Mouse (Mus musculus) ES-Bruce4 (cell line): ENCODE measurements around the gene Trappc3. TPM values are rescaled to one million over a fixed set of nuclear protein-coding genes. Genes with fewer than 3 reads are reported as not detected.

Source experiments
- H3K27ac ChIP-seq: 2 replicates; pipeline ENCODE4 v1.5.1; 2012; ENCODE audit warnings: low read length, inconsistent platforms; ENCODE audit not compliant: insufficient read depth
- H3K27me3 ChIP-seq: 2 replicates; pipeline ENCODE4 v1.6.1; 2012; ENCODE audit warnings: mild to moderate bottlenecking, low read length, inconsistent platforms; ENCODE audit not compliant: control insufficient read depth, poor library complexity, insufficient read depth, severe bottlenecking
- H3K36me3 ChIP-seq: 2 replicates; pipeline ENCODE4 v1.6.1; 2012; ENCODE audit warnings: inconsistent platforms, mild to moderate bottlenecking, low read length, moderate library complexity; ENCODE audit not compliant: control insufficient read depth, poor library complexity, insufficient read depth, severe bottlenecking
- H3K4me1 ChIP-seq: one replicate; pipeline ENCODE4 v1.8.1; 2011; ENCODE audit warnings: low read length; ENCODE audit not compliant: control insufficient read depth, insufficient read depth
- H3K4me3 ChIP-seq: 2 replicates; pipeline ENCODE4 v1.5.1; 2011; ENCODE audit warnings: low read depth, mild to moderate bottlenecking, low read length
- H3K9ac ChIP-seq: 2 replicates; pipeline ENCODE4 v1.6.1; 2012; ENCODE audit warnings: low read depth, mild to moderate bottlenecking, inconsistent platforms; ENCODE audit not compliant: poor library complexity, severe bottlenecking
- H3K9me3 ChIP-seq: replicated peaks from 2 replicates; pipeline ENCODE4 v1.6.1; 2012; ENCODE audit warnings: mild to moderate bottlenecking, low read length, inconsistent platforms; ENCODE audit not compliant: control insufficient read depth, poor library complexity, insufficient read depth, severe bottlenecking
- CTCF ChIP-seq: IDR thresholded peaks from one replicate; pipeline ENCODE4 v1.8.1; 2011; ENCODE audit warnings: low read depth, low read length
- EP300 ChIP-seq: IDR thresholded peaks from 2 replicates; pipeline ENCODE4 v1.6.1; 2011; ENCODE audit warnings: low read depth, low read length; ENCODE audit not compliant: insufficient read depth
- POLR2A ChIP-seq: IDR thresholded peaks from one replicate; pipeline ENCODE4 v1.8.1; 2011; ENCODE audit warnings: low read length; ENCODE audit not compliant: insufficient read depth
- polyA plus RNA-seq: library from polyadenylated mRNA; stranded (reverse); fragments of >200 nt; gene quantifications from 2 replicates; pipeline ENCODE4 v1.2.4, GENCODE M21; 2011; ENCODE audit warnings: low read depth; ENCODE audit not compliant: missing spikeins, insufficient read depth, insufficient read length

The Trappc3 gene
- polyA plus RNA-seq, 1 experiment, result 62.8 TPM

- Histone ChIP-seq H3K27ac (no peak overlapping the region), H3K27me3 (no peaks in the 10 kb centered on the region), H3K36me3 (no peaks in the 10 kb centered on the region), H3K4me1 (peaks cover 2% of the 10 kb centered on the region), H3K4me3 (no peak overlapping the region), H3K9ac (no peak overlapping the region), H3K9me3 (no peaks in the 10 kb centered on the region)
- TF ChIP-seq CTCF, result no peak
- no peak for TF ChIP-seq POLR2A
- TF ChIP-seq EP300, result no peak
These were observed 33.0 kb downstream of the Trappc3 start for GRCm38 (mm10) chr4:126295152-126295551.

DNA sequence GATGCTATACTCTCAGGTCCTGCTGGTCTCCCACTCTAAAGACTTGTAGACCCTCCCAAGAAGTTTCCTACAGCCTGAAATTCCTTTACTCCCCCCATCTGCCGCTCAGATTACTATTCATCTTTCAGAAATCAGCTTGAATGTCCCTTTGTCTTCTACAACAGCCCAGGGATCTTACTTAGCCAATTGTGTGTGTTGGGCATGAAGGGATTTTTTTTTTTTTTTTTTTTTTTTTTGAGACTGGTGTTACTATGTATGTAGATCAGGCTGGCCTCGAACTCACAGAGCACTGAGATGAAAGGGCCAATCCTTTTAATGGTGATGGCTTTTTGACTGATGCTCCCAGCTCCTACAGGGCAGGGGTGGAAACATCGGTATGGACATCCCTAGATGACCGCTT, 33.8 kb downstream of the Trappc3 start:
- H3K27ac ChIP-seq, result no peak overlapping the region
- no peak for TF ChIP-seq POLR2A
- no peak for TF ChIP-seq EP300
- TF ChIP-seq CTCF, result no peak
- no peaks in the 10 kb centered on the region for H3K9me3 ChIP-seq
- H3K4me3 ChIP-seq, result no peak overlapping the region
- H3K9ac ChIP-seq, result no peak overlapping the region
- no peaks in the 10 kb centered on the region for H3K36me3 ChIP-seq
- H3K4me1 ChIP-seq, result peaks cover 6% of the 10 kb centered on the region
- no peaks in the 10 kb centered on the region for H3K27me3 ChIP-seq

DNA sequence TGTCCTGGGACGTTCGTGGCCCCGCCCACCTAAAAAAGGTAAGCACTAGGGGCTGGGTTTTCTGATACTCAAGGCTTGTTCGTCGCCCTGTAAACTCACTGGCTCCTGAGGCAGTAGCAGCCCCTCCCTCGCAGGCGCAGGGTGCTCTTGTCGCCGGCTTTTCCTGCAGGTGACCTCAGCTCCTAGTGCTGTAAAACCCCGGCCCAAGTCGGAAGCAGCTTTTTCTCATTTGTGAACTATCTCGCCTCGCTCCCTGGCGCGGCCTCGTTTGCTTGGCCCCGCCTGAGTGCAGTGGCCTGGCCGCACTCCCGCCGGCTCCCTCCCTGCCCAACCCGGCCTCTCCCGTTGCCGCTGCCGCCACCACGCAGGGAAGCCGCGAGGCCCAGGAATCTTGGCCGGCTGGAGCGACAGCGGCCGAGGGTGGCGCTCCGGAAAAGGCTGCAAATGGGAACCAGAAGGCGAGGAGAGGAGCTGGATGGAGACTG, 34.5 kb downstream of the Trappc3 start:
- H3K27ac ChIP-seq, result no peak overlapping the region
- TF ChIP-seq POLR2A (no peak), EP300 (no peak), CTCF (no peak)
- H3K27me3 ChIP-seq, result peaks cover 4% of the 10 kb centered on the region; the same call in 1 of the 2 replicates

DNA sequence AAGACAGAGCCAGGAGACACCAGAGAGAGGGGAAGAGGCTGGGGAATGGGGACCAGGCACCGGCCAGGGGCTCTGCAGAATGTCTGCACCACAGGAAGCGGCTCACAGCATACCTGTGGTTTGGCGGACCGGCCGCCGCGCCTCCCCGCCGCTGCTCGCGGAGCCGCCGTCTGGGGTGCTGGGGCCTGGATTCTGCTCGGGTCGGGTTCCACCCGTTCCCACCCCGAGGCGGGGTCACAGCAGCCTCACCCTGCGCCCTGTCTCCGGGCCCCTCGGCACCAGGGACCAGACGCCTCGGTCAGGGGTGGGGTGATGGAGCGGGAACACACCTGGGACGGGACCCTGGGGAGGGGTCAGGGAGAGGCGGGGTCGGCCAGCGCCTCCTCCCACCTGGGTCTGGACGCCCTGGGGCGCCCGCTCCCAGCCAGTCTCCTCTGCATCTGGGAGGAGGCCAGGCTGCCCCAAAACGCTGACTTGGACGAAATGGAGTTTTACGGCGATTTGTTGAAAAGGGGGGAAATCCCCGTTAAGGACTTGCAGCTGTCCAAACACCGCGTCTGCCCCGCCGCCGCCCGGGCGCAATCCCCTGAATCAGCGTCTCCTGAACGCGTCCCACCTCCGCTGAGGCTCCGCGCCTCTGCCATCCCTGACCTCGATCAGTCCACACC, 38.9 kb downstream of the Trappc3 start:
- H3K4me3 ChIP-seq, result peak overlapping the region; percentile 54
- no peak overlapping the region for H3K27ac ChIP-seq
- H3K9ac ChIP-seq, result peak overlapping the region; percentile 5; the same call in 1 of the 2 replicates
- no peaks in the 10 kb centered on the region for H3K36me3 ChIP-seq
- H3K4me1 ChIP-seq, result peaks cover 6% of the 10 kb centered on the region
- no peaks in the 10 kb centered on the region for H3K9me3 ChIP-seq
- TF ChIP-seq POLR2A (no peak), CTCF (no peak), EP300 (no peak)
- peaks cover 4% of the 10 kb centered on the region; the same call in 1 of the 2 replicates for H3K27me3 ChIP-seq

More for the DNA sequence above, 34.5 kb downstream of the Trappc3 start:
- Histone ChIP-seq H3K4me1 (peaks cover 6% of the 10 kb centered on the region), H3K9me3 (no peaks in the 10 kb centered on the region), H3K4me3 (peak overlapping the region; percentile 49), H3K9ac (peak overlapping the region; percentile 48), H3K36me3 (no peaks in the 10 kb centered on the region)

GRCm38 (mm10) chr4:126301584-126302309, 39.6 kb downstream of the Trappc3 start:
- Histone ChIP-seq H3K27ac (no peak overlapping the region), H3K9ac (peak overlapping the region; percentile 5; the same call in 1 of the 2 replicates), H3K4me3 (peak overlapping the region; percentile 54), H3K27me3 (peaks cover 4% of the 10 kb centered on the region; the same call in 1 of the 2 replicates), H3K9me3 (no peaks in the 10 kb centered on the region), H3K4me1 (peaks cover 6% of the 10 kb centered on the region), H3K36me3 (no peaks in the 10 kb centered on the region)
- TF ChIP-seq EP300 (no peak), POLR2A (no peak), CTCF (no peak)
